Mouse (Mus musculus) heart, postnatal 0 days (tissue): Measurements from ENCODE around the gene Cracr2a.

Source experiments
- CTCF ChIP-seq: IDR thresholded peaks from 2 replicates; pipeline ENCODE4 v1.5.1; 2016; ENCODE audit warnings: antibody characterized with exemption, control low read depth, low read depth
- EP300 ChIP-seq: IDR thresholded peaks from 2 replicates; pipeline ENCODE4 v1.6.1; 2016; ENCODE audit warnings: antibody characterized with exemption, low read depth

DNA sequence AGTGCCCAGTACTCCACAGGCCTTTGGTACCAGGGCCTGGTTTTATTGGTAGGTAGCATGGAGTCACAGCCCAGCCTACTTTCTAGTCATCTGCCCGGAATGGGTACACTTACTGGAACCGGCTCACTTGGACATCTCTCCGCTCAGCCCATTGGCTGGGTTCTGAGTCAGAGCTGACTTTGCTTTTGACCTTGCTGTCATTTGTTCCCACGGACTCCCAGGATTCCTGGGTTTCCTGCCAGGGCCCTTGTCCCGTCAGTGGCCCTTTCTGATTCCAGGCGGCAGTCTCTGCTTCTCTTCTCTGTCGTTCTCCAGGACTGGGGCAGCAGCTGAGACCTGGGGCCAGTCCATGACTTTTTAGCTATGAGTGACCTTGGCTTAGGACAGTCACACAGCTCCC is 110.9 kb downstream of the Cracr2a start:
- TF ChIP-seq EP300, result no peak
- TF ChIP-seq CTCF, result no peak
